Mouse (Mus musculus): ENCODE measurements around the gene Smpx.

The Smpx gene

DNA sequence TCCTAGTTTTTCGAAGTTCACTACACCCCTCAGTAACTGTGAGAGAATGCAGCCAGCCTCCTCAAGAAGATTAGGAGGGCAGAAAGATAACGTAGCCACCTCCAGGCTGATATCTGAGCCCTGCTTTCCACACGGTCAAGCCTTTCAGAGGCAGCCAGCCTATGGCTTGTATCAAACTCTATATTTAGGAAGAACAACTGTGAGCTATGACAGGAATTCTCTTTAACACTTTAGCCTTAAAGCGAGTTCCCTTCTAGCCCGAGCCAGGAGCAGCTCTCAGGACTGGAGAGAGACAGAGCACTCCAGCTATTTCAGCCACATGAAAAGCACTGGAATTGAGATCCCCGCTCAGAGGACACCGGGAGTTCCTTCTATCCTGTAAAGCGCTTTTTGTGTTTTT, at the start of gene Smpx:
TSS of gene Smpx (plus strand) at position 49 of the 400 bp plus-strand sequence.
- no peak for DNase-seq (ENCODE audit: extremely low spot score, low read depth, low spot score)

GRCm38 (mm10) chrX:157655047-157655446, 43.7 kb upstream of the Smpx start:
- no peak for DNase-seq (ENCODE audit: extremely low spot score, low read depth, low spot score)

DNA sequence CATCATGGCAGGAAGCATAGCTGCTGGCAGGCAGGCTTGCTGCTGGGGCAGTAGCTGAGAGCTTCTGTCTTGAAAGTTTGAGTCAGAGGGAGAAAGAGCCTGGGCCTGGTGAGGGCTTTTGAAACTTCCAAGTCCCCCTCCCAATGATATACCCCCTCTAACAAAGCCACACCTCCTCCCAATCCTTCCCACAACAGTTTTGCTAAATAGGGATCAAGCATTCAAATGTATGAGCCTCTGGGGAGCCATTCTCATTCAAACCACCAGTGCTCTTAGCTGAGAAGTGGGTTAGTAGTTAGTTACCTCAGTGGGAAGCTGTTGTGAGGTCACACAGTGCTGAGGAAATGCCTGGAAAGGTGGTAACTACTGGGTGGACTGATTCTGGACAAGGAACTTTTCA, 41.4 kb upstream of the Smpx start:
- no peak for DNase-seq (ENCODE audit: extremely low spot score, low read depth, low spot score)

DNA sequence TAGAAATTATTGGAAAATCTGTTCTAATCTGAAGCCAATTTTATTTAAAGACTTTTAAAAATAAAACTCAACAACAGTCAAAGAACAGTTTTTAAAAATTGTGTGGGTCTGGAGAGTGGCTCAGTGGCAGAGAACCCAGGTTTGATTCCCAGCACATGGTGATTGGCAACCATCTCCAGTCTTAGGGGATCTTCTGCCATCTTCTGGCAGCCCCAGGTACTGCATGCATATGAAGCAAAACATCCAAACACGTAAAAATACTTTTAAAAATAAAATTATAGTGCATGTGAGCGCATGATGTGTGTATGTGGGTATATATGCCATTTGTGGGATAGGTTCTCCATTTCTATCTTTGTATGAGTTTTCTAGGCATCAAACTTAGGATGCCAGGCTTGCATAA, 26.9 kb upstream of the Smpx start:
- no peak for DNase-seq (ENCODE audit: extremely low spot score, low read depth, low spot score)

DNA sequence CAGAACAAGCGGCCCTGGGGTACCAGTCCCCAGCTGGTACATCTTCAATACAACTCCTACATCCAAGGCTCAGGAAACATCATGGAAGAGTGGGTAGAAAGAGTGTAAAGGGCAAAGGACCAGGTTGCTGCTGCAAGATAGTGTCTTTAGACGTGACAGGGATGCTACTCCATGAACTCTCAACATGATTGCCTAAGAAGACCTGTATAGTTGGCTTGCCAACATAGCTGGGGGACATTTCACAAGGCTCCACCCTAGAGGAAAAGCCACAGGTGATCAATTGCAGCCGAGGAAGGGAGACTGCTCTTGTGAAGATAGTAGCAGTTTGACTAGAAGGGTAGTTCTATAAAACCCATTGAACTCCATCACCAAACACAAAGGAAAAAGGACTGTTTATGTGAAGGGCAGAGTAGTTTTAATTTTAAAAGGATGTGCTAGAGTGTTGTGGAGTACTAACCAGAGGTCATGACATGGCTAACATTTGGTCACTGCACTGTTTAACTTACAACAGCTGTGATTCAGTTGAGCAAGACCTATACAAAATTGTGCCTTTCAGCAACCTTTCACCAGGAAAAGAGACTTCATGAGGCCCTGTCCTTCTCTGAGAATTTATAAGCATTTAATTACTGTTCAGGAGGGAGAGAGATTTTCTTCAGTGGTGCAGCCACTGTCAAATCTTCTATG, 23.9 kb upstream of the Smpx start:
- peak; percentile 1 for DNase-seq (ENCODE audit: extremely low spot score, low read depth, low spot score)

- no peak for DNase-seq (ENCODE audit: extremely low spot score, low read depth, low spot score)
Observed at GRCm38 (mm10) chrX:157691186-157691585, 7.5 kb upstream of the Smpx start.

GRCm38 (mm10) chrX:157697591-157698135, 1.0 kb upstream of the Smpx start:
- DNase-seq (ENCODE audit: extremely low spot score, low read depth, low spot score), result no peak

DNA sequence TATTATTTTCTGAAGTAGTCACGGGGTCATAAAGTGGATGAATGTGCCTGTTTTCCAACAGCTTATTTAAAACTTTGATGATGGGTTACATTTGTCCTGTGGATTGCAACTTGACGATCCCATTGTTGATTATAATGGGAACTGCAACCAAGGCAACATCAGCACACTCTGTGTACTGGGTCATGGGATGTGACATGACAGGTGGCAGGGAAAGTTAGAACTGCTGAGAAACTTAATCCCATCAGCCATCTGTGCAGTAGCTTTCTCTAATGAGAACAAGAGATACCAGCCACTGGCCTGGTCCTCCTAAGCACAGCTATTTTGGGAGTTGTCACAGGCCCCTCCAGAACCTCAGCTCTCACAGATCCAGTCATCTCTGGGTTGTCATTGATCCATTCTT, 8.5 kb downstream of the Smpx start:
- DNase-seq (ENCODE audit: extremely low spot score, low read depth, low spot score), result no peak

DNA sequence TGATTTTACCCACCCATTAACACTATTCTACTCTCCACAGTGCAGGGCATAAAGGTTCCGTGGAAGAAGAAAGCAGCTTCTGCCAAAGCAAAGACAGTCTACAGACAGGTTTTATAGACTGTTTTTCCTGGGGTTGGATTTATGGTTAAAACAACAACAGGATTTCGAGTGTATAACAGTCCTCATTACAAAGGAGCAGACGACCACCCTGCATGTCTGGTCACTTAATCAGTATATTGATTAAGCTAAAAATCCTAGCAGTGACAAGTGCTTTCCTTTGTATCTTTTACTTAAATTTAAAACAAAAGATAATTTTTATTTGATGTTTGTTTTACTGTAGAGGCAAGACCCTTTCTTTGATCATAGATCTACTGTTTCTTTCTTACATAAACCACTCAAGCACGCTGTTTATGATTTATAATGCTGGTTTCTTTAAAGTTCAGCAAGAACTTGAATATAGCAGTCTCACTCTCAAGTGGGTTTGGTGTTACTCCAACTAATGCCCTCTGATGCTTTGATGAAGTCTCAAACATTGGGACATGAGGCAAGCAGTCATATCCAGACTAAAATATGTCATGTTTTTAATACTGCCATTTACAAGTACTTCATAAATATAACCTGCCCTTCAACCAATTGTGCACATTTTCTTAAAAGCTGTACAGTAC, 10.0 kb downstream of the Smpx start:
- no peak for DNase-seq (ENCODE audit: extremely low spot score, low read depth, low spot score)

DNA sequence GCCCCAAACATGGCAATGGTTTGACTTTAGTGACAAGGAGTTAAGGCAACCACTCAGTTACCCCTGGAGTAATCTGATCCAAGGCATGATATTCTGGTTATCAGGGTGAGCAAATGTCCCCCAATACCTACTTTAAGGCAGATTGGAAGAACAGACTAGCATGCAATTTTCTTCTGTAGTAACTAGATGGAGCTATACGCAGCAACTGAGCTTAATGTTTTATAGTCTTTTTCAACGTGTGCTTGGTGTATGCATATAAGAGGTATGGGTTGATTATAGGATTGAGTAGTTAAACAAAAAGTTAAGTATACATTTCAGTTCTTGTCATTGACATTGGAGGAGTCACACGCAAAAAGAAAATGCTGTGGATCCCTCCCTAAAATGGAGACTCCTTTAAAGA, 21.2 kb downstream of the Smpx start:
- no peak for DNase-seq (ENCODE audit: extremely low spot score, low read depth, low spot score)

GRCm38 (mm10) chrX:157730622-157731341, 32.1 kb downstream of the Smpx start:
- DNase-seq (ENCODE audit: extremely low spot score, low read depth, low spot score), result no peak

DNA sequence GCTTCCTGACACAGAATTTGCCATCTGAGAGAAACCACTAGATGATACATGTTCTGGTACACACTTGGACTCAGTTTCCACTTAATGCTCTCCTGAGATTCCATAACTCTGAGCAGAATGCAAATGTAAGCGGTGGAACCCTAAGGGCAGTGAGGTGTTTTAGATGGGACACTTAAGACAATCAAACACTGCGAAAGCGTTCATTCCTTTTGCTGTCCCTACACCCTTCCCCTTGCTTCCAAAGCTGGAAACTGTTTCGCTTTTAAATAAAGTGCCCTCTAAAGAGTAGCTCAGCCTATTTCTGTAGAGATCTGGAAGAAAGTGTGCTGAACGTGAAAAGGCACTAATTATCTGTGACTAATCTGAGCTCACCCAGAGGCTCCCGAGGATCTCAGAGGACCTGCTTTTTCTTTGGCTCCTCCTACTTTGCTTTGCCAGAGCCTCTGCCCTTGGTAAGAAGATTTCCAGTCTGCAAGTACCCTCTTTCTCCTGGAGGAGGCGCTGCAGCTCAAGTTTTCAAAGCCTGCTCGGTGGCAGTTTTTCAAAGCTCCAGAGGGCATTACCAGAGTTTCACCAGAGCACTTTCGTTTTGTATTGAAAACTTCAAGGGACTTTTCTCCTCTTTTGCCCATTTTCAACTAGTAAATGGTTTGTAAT, 33.1 kb downstream of the Smpx start:
- peak; percentile 35 for DNase-seq (ENCODE audit: extremely low spot score, low read depth, low spot score)

DNA sequence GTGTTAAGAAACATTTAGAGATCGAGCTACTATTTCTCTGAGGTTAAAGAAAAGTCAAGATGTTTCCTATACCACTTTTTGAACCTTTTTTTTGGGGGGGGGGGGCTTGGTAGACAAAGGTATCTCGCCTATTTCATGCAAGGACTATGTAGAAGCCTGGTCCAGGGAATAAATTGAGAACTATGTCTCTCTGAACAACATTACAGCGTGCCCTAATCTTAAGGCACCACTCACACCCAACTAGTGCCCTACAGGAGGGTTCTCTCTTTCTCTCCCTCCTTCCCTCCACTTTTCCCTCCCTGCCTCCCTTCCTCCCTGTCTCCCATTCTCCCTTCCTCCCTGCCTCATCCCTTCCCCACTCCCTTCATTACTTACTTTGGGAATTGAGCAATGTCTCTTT, 33.6 kb downstream of the Smpx start:
- DNase-seq (ENCODE audit: extremely low spot score, low read depth, low spot score), result no peak

DNA sequence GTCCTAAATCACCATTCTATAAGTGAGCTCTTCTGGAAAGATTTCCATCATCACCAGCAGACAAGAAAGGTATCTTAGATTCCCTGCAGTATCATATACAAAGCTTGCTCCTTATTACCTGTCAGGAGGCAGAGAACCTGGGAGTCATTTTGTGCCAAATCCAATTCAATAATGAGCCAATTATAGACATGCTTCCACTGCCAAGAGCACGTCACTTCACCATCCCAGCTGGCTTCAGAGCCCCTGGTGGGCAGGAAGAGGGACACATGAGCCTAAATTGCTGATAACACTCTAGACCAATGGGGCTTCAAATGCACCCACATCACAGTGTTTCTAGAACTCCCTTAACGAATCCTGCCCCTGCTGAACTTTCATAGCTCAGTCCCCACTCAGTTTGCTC, 35.1 kb downstream of the Smpx start:
- no peak for DNase-seq (ENCODE audit: extremely low spot score, low read depth, low spot score)

GRCm38 (mm10) chrX:157734341-157734740, 35.6 kb downstream of the Smpx start:
- no peak for DNase-seq (ENCODE audit: extremely low spot score, low read depth, low spot score)

DNA sequence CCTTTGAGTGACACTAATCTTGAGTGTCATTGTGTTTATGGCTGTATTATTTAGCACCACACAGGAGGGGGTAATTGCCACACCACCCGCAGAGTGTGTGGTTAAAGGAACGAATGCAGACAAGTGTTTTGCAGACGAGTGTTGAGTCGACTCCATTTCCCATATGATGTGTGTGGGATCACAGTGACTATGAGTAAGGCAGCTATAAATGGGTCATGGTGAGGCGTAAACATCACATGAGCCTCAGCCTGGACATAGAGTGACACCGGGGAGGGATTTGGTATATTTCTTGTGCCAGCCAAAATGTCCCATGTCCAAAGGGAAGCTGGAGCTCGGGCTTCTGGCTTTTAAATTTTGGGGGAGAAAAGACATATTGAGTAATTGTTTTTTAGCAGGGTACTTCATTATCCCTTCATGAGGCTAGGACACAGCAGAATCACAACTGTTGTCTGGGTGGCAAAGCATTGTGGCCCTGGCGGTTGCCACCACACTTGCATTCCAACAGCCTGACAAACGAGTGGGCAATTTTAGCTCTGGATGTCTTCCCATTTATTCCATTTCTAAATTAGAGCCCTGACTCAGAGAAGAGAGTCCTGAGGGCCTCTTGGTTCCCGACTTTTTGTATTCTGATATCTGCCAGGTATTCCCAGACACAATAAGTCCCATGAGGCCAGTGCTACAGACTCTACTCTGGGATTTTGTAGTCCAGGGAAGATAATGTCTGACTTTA, 49.3 kb downstream of the Smpx start:
- DNase-seq (ENCODE audit: extremely low spot score, low read depth, low spot score), result no peak

DNA sequence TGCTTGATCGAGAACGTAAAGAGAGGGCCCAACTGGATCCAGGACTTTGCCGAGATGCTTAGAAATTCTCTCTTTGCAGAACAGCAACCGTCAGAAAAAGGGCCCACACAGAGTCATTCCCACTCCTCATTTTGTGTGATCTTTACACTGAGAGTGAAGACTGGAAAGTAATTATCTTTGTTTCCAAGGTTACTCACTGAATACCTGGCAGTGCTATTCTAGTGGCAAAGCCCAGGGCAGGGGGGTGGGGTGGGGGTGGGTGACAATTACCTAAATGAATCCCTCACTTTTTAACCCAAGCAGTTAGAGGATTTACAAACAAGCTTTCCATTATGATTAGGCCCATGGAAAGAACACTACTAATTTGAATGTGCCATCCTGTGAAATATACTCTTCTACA, 55.8 kb downstream of the Smpx start:
- no peak for DNase-seq (ENCODE audit: extremely low spot score, low read depth, low spot score)

DNA sequence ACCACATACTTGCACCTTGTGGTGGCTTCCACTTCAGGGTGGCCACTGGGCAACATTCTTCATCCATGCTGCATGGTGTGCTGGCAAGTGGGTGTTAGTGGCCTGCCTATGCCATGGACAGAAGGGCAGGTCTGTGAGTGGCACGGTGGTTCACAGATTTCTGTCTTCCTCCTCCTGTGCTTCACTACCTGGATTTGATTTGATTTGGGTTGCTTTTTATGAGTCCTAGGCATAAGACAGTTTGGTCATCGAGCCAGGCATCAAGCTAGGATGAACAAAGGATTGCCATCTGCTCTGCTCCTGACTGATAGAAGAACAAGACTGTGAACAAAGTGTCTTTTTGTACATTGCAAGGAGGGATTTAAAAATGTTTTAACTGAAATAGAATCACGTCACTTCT, 63.8 kb downstream of the Smpx start:
- no peak for DNase-seq (ENCODE audit: extremely low spot score, low read depth, low spot score)

- no peak for DNase-seq (ENCODE audit: extremely low spot score, low read depth, low spot score)
Observed at GRCm38 (mm10) chrX:157801669-157802068, 103.0 kb downstream of the Smpx start.

Measured in hindlimb bud, embryonic 11.5 days (tissue).